22 mouse cellular contexts compared by ENCODE assay signal in the genomic region with DNA sequence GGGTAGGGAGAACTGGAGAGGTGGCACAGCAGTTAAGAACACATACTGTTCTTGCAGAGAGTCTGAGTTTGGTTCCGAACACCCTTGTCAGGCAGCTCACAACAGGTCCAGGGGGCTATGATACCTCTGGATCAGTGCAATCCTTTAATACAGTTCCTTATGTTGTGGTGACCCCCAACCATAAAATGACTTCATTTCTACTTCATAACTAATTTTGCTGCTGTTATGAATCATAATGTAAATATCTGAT. TPM values are rescaled to one million over a fixed set of nuclear protein-coding genes. Genes with fewer than 3 reads are reported as not detected.
DNase-seq lines count a peak whose midpoint lies in the region; ATAC-seq and TF ChIP-seq lines count a peak whose summit lies in the region.
"Had no signal": no experiment of that assay in that cellular context is flagged by ENCODE, and none has a peak within 500 bp of the region (broad histone marks: within the 10 kb centered on the region; RNA-seq: fewer than 3 reads in every experiment).

No protein-coding gene starts in this region.

- TF ChIP-seq POLR2A in testis, adult 2 months (IDR thresholded peaks at IDR 0.05; ENCODE audit: control insufficient read depth, low read depth, low read length) = no peak

- DNase-seq in embryonic facial prominence, embryonic 14.5 days (ENCODE audit: low spot score) = no peak
- DNase-seq in embryonic facial prominence, embryonic 10.5 days (ENCODE audit: low spot score) = no peak
- no peak for DNase-seq in testis, postnatal 10 days (ENCODE audit: low spot score)
- DNase-seq in right cerebral cortex, postnatal 25 days = no peak
- DNase-seq: adrenal gland, postnatal 14 days; cerebellum, adult 18-20 months; cerebellum, adult 9-11 months; cerebellum, postnatal 36 days; gastrocnemius, postnatal 10 days; heart, postnatal 36 days had no signal

- H3K9me3 ChIP-seq in embryonic facial prominence, embryonic 14.5 days (ENCODE audit: control insufficient read depth, low read length) = no peaks in the 10 kb centered on the region
- H3K9me3 ChIP-seq in embryonic facial prominence, embryonic 10.5 days = no peaks in the 10 kb centered on the region
- H3K9me3 ChIP-seq in hindbrain, embryonic 13.5 days = no peaks in the 10 kb centered on the region
- no peaks in the 10 kb centered on the region for H3K9me3 ChIP-seq in hindbrain, embryonic 12.5 days (replicated peaks)
- H3K9me3 ChIP-seq: embryonic facial prominence, embryonic 13.5 days; forebrain, embryonic 10.5 days; forebrain, embryonic 15.5 days; heart, embryonic 12.5 days; intestine, embryonic 15.5 days had no signal

- no peak for TF ChIP-seq CTCF in testis, adult 2 months (IDR thresholded peaks at IDR 0.05; ENCODE audit: control insufficient read depth, insufficient read depth, insufficient replicate concordance, low read depth, low read length)

- no peak overlapping the region for H3K4me3 ChIP-seq in embryonic facial prominence, embryonic 14.5 days (ENCODE audit: low read depth, low read length)
- H3K4me3 ChIP-seq in embryonic facial prominence, embryonic 10.5 days = no peak overlapping the region
- H3K4me3 ChIP-seq in hindbrain, embryonic 13.5 days = no peak overlapping the region
- no peak overlapping the region for H3K4me3 ChIP-seq in hindbrain, embryonic 12.5 days
- H3K4me3 ChIP-seq in testis, adult 2 months (ENCODE audit: control insufficient read depth, low read depth, low read length) = peak overlapping the region; percentile 64
- H3K4me3 ChIP-seq: embryonic facial prominence, embryonic 13.5 days; erythroblast, embryonic 14.5 days; forebrain, embryonic 10.5 days; forebrain, embryonic 15.5 days; heart, embryonic 12.5 days; intestine, embryonic 15.5 days had no signal

- no peak overlapping the region for H3K4me2 ChIP-seq in embryonic facial prominence, embryonic 14.5 days (ENCODE audit: low read depth, low read length)
- H3K4me2 ChIP-seq in hindbrain, embryonic 13.5 days = no peak overlapping the region
- no peak overlapping the region for H3K4me2 ChIP-seq in hindbrain, embryonic 12.5 days (replicated peaks)
- H3K4me2 ChIP-seq: embryonic facial prominence, embryonic 13.5 days; forebrain, embryonic 15.5 days; heart, embryonic 12.5 days; hindbrain, embryonic 14.5 days; intestine, embryonic 15.5 days had no signal

- H3K27ac ChIP-seq in embryonic facial prominence, embryonic 14.5 days (replicated peaks; ENCODE audit: low read depth, low read length) = 0 out of 2 replicates have a peak overlapping the region, but pooled peaks have one; percentile 13
- no peak overlapping the region for H3K27ac ChIP-seq in embryonic facial prominence, embryonic 10.5 days (replicated peaks)
- no peak overlapping the region for H3K27ac ChIP-seq in hindbrain, embryonic 13.5 days
- H3K27ac ChIP-seq in hindbrain, embryonic 12.5 days = no peak overlapping the region
- H3K27ac ChIP-seq in testis, adult 2 months (ENCODE audit: control insufficient read depth, insufficient read depth, low read depth, low read length) = 0 out of 2 replicates have a peak overlapping the region, but pooled peaks have one; percentile 3
- H3K27ac ChIP-seq: forebrain, embryonic 10.5 days; hindbrain, embryonic 14.5 days; intestine, embryonic 15.5 days had no signal

- H3K27me3 ChIP-seq in embryonic facial prominence, embryonic 14.5 days (replicated peaks; ENCODE audit: control insufficient read depth, insufficient read depth, low read length) = no peaks in the 10 kb centered on the region
- H3K27me3 ChIP-seq in embryonic facial prominence, embryonic 10.5 days (replicated peaks; ENCODE audit: low read depth, poor library complexity, severe bottlenecking) = no peaks in the 10 kb centered on the region
- H3K27me3 ChIP-seq in hindbrain, embryonic 13.5 days = no peaks in the 10 kb centered on the region
- no peaks in the 10 kb centered on the region for H3K27me3 ChIP-seq in hindbrain, embryonic 12.5 days
- H3K27me3 ChIP-seq in testis, adult 2 months (ENCODE audit: control insufficient read depth, insufficient read depth, low read length) = no peaks in the 10 kb centered on the region
- H3K27me3 ChIP-seq: embryonic facial prominence, embryonic 13.5 days; forebrain, embryonic 15.5 days; heart, embryonic 12.5 days; intestine, embryonic 15.5 days; Patski had no signal

- peaks cover 9% of the 10 kb centered on the region for H3K4me1 ChIP-seq in embryonic facial prominence, embryonic 14.5 days (ENCODE audit: control insufficient read depth, insufficient read depth, low read length)
- peaks cover 30% of the 10 kb centered on the region for H3K4me1 ChIP-seq in embryonic facial prominence, embryonic 10.5 days
- H3K4me1 ChIP-seq in hindbrain, embryonic 13.5 days (replicated peaks) = peaks cover 59% of the 10 kb centered on the region
- H3K4me1 ChIP-seq in hindbrain, embryonic 12.5 days = peaks cover 44% of the 10 kb centered on the region
- H3K4me1 ChIP-seq in testis, adult 2 months (ENCODE audit: control insufficient read depth, insufficient read depth, low read length) = peaks cover 2% of the 10 kb centered on the region; the same call in 1 of the 2 replicates

- ATAC-seq in embryonic facial prominence, embryonic 14.5 days (ENCODE audit: low read depth) = no peak
- ATAC-seq in hindbrain, embryonic 13.5 days (ENCODE audit: low FRiP score) = no peak
- ATAC-seq in hindbrain, embryonic 12.5 days (ENCODE audit: low FRiP score) = no peak
- ATAC-seq: activated CD4-positive, CD25-positive, alpha-beta regulatory T cell, adult 4 months; forebrain, embryonic 15.5 days; intestine, embryonic 15.5 days; Patski had no signal

- WGBS in embryonic facial prominence, embryonic 14.5 days = 100% methylated on average over 1 of the region's 1 CpGs
- WGBS in embryonic facial prominence, embryonic 10.5 days = 98% methylated on average over 1 of the region's 1 CpGs
- 96% methylated on average over 1 of the region's 1 CpGs for WGBS in hindbrain, embryonic 13.5 days
- WGBS in hindbrain, embryonic 12.5 days = 85% methylated on average over 1 of the region's 1 CpGs

- H3K36me3 ChIP-seq in embryonic facial prominence, embryonic 14.5 days (ENCODE audit: control insufficient read depth, insufficient read depth, low read length) = peaks cover 72% of the 10 kb centered on the region
- peaks cover 90% of the 10 kb centered on the region for H3K36me3 ChIP-seq in embryonic facial prominence, embryonic 10.5 days (replicated peaks)
- H3K36me3 ChIP-seq in hindbrain, embryonic 13.5 days = peaks cover 65% of the 10 kb centered on the region
- peaks cover 63% of the 10 kb centered on the region for H3K36me3 ChIP-seq in hindbrain, embryonic 12.5 days
- peaks cover 4% of the 10 kb centered on the region for H3K36me3 ChIP-seq in testis, adult 2 months (ENCODE audit: control insufficient read depth, insufficient read depth, low read length)

- H3K9ac ChIP-seq in embryonic facial prominence, embryonic 14.5 days (ENCODE audit: low read depth, low read length) = no peak overlapping the region
- H3K9ac ChIP-seq in hindbrain, embryonic 13.5 days = peak overlapping the region; percentile 36; the same call in 1 of the 2 replicates
- no peak overlapping the region for H3K9ac ChIP-seq in hindbrain, embryonic 12.5 days
- H3K9ac ChIP-seq: embryonic facial prominence, embryonic 13.5 days; heart, embryonic 12.5 days; intestine, embryonic 15.5 days had no signal

RNA-seq across cellular contexts. Expression of gene Trpv2, which starts 33.6 kb away (rescaled TPM):
- polyA plus RNA-seq in embryonic facial prominence, embryonic 14.5 days (2014; fragmentation: Nextera tagmentation; extraction: Ambion mirVana) = 5.3 and 6.4 TPM in 2 replicates
- polyA plus RNA-seq in embryonic facial prominence, embryonic 10.5 days (2016; fragmentation: Nextera tagmentation; extraction: Ambion mirVana) = 2.6 and 3.8 TPM in 2 replicates
- 21.5 and 21.7 TPM in 2 replicates for polyA plus RNA-seq in hindbrain, embryonic 13.5 days (2015; fragmentation: Nextera tagmentation; extraction: Ambion mirVana)
- 10.8 and 14.3 TPM in 2 replicates for polyA plus RNA-seq in hindbrain, embryonic 12.5 days (2016; fragmentation: Nextera tagmentation; extraction: Ambion mirVana)
- polyA plus RNA-seq in testis, adult 2 months (2012; rRNA removed) = 0.67 and 0.97 TPM in 2 replicates

RNA-seq across cellular contexts. Expression of gene Lrrc75a, which starts 40.4 kb away (rescaled TPM):
- 16.6 and 17.2 TPM in 2 replicates for polyA plus RNA-seq in embryonic facial prominence, embryonic 14.5 days (2014; fragmentation: Nextera tagmentation; extraction: Ambion mirVana)
- 11.2 and 12.9 TPM in 2 replicates for polyA plus RNA-seq in embryonic facial prominence, embryonic 10.5 days (2016; fragmentation: Nextera tagmentation; extraction: Ambion mirVana)
- 10.0 and 10.4 TPM in 2 replicates for polyA plus RNA-seq in hindbrain, embryonic 13.5 days (2015; fragmentation: Nextera tagmentation; extraction: Ambion mirVana)
- 18.0 and 19.1 TPM in 2 replicates for polyA plus RNA-seq in hindbrain, embryonic 12.5 days (2016; fragmentation: Nextera tagmentation; extraction: Ambion mirVana)
- 6.8 and 8.0 TPM in 2 replicates for polyA plus RNA-seq in testis, adult 2 months (2012; rRNA removed)

RNA-seq across cellular contexts. Expression of gene Mmgt2, which starts 40.6 kb away (rescaled TPM):
- polyA plus RNA-seq in embryonic facial prominence, embryonic 14.5 days (2014; fragmentation: Nextera tagmentation; extraction: Ambion mirVana) = 48.4 and 54.3 TPM in 2 replicates
- polyA plus RNA-seq in embryonic facial prominence, embryonic 10.5 days (2016; fragmentation: Nextera tagmentation; extraction: Ambion mirVana) = 41.9 and 44.2 TPM in 2 replicates
- polyA plus RNA-seq in hindbrain, embryonic 13.5 days (2015; fragmentation: Nextera tagmentation; extraction: Ambion mirVana) = 22.8 and 24.9 TPM in 2 replicates
- polyA plus RNA-seq in hindbrain, embryonic 12.5 days (2016; fragmentation: Nextera tagmentation; extraction: Ambion mirVana) = 34.5 and 38.7 TPM in 2 replicates
- polyA plus RNA-seq in testis, adult 2 months (2012; rRNA removed) = 5.2 and 8.6 TPM in 2 replicates

RNA-seq across cellular contexts. Expression of gene Ubb, which starts 56.9 kb away (rescaled TPM):
- 3,072 and 3,339 TPM in 2 replicates for polyA plus RNA-seq in embryonic facial prominence, embryonic 14.5 days (2014; fragmentation: Nextera tagmentation; extraction: Ambion mirVana)
- 3,487 and 3,558 TPM in 2 replicates for polyA plus RNA-seq in embryonic facial prominence, embryonic 10.5 days (2016; fragmentation: Nextera tagmentation; extraction: Ambion mirVana)
- polyA plus RNA-seq in hindbrain, embryonic 13.5 days (2015; fragmentation: Nextera tagmentation; extraction: Ambion mirVana) = 4,618 and 4,725 TPM in 2 replicates
- 3,674 and 3,736 TPM in 2 replicates for polyA plus RNA-seq in hindbrain, embryonic 12.5 days (2016; fragmentation: Nextera tagmentation; extraction: Ambion mirVana)
- polyA plus RNA-seq in testis, adult 2 months (2012; rRNA removed) = 5,144 and 5,757 TPM in 2 replicates

Comparison
In these comparisons a context has a peak if more than half of its experiments do, and no peak if none do; other contexts are left out.
1. H3K27ac ChIP-seq: peak in embryonic facial prominence, embryonic 14.5 days (single experiment) and testis, adult 2 months (single experiment); none in embryonic facial prominence, embryonic 10.5 days (single experiment), hindbrain, embryonic 13.5 days (single experiment) and hindbrain, embryonic 12.5 days (single experiment).